Mouse (Mus musculus): Measurements from ENCODE around the gene Leprot. TPM values are rescaled to one million over a fixed set of nuclear protein-coding genes. Genes with fewer than 3 reads are reported as not detected.

Leprot gene
- polyA plus RNA-seq, 1 experiment: 43.1 TPM

DNA sequence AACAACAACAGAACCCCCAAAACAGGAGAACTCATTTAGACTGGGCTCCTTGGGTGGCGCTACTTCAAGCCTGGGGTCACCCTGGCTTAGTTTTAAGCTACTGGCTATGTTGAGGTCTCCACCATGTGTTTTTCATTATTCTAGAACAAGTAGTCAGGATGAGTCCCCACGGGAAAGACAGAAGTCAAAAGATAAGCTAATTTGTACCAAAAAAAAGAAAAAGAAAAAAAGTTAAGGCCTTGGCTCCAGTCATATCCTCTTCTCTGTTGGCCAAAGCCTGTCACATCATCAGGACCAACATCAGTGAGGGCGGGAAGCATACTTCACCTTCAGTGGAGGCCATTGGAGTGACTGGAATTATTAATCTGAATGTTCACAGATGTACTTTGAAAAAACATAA lies 37.3 kb downstream of the Leprot start:
- no peak overlapping the region for H3K4me3 ChIP-seq (ENCODE audit: insufficient read depth, low read length)
- no peak for TF ChIP-seq POLR2A (IDR thresholded peaks at IDR 0.05; ENCODE audit: extremely low read depth, insufficient read depth, low read length)
- no peak for TF ChIP-seq CTCF (IDR thresholded peaks at IDR 0.05; ENCODE audit: extremely low read depth, insufficient read depth, low read length)

GRCm38 (mm10) chr4:101686227-101686810 lies 38.8 kb downstream of the Leprot start:
- H3K27ac ChIP-seq (ENCODE audit: insufficient read depth, low read length): no peak overlapping the region
- no peak overlapping the region for H3K4me3 ChIP-seq (ENCODE audit: insufficient read depth, low read length)
- TF ChIP-seq POLR2A (IDR thresholded peaks at IDR 0.05; ENCODE audit: extremely low read depth, insufficient read depth, low read length) (no peak), CTCF (IDR thresholded peaks at IDR 0.05; ENCODE audit: extremely low read depth, insufficient read depth, low read length) (no peak)
- no peaks in the 10 kb centered on the region for H3K4me1 ChIP-seq (ENCODE audit: control insufficient read depth, insufficient read depth, low read length)

More for the DNA sequence above, 37.3 kb downstream of the Leprot start:
- Histone ChIP-seq H3K4me1 (ENCODE audit: control insufficient read depth, insufficient read depth, low read length) (no peaks in the 10 kb centered on the region), H3K27ac (ENCODE audit: insufficient read depth, low read length) (no peak overlapping the region)

DNA sequence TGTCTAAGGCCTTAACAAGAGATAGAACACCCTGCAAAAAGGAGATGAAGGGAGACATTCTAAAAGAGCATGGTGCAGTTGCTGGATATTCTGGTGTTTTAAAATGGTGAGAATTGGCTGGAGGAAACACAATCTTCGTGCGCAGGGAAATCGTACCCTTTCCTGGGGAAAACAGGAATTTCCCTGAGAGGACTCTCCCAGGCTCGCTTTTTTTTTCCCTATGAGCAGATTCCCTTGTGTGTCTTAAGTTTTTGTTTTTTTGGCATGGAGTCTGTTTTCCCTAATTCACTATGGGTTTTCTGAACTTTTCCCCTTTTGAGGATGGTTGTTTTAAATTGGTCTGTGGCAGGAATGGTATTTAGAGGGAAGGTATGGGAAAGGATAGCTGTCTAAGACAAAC lies 41.7 kb downstream of the Leprot start:
- Histone ChIP-seq H3K4me1 (ENCODE audit: control insufficient read depth, insufficient read depth, low read length) (no peaks in the 10 kb centered on the region), H3K27ac (ENCODE audit: insufficient read depth, low read length) (no peak overlapping the region)
- TF ChIP-seq POLR2A (IDR thresholded peaks at IDR 0.05; ENCODE audit: extremely low read depth, insufficient read depth, low read length): no peak
- TF ChIP-seq CTCF (IDR thresholded peaks at IDR 0.05; ENCODE audit: extremely low read depth, insufficient read depth, low read length): no peak

GRCm38 (mm10) chr4:101689645-101690044 lies 42.1 kb downstream of the Leprot start:
- TF ChIP-seq CTCF (IDR thresholded peaks at IDR 0.05; ENCODE audit: extremely low read depth, insufficient read depth, low read length) (no peak), POLR2A (IDR thresholded peaks at IDR 0.05; ENCODE audit: extremely low read depth, insufficient read depth, low read length) (no peak)
- Histone ChIP-seq H3K4me3 (ENCODE audit: insufficient read depth, low read length) (no peak overlapping the region), H3K27ac (ENCODE audit: insufficient read depth, low read length) (no peak overlapping the region), H3K4me1 (ENCODE audit: control insufficient read depth, insufficient read depth, low read length) (no peaks in the 10 kb centered on the region)

More for the DNA sequence above, 41.7 kb downstream of the Leprot start:
- H3K4me3 ChIP-seq (ENCODE audit: insufficient read depth, low read length): no peak overlapping the region

GRCm38 (mm10) chr4:101692892-101693291 lies 45.4 kb downstream of the Leprot start:
- no peak overlapping the region for H3K27ac ChIP-seq (ENCODE audit: insufficient read depth, low read length)
- no peaks in the 10 kb centered on the region for H3K4me1 ChIP-seq (ENCODE audit: control insufficient read depth, insufficient read depth, low read length)
- no peak for TF ChIP-seq POLR2A (IDR thresholded peaks at IDR 0.05; ENCODE audit: extremely low read depth, insufficient read depth, low read length)
- TF ChIP-seq CTCF (IDR thresholded peaks at IDR 0.05; ENCODE audit: extremely low read depth, insufficient read depth, low read length): no peak
- no peak overlapping the region for H3K4me3 ChIP-seq (ENCODE audit: insufficient read depth, low read length)

DNA sequence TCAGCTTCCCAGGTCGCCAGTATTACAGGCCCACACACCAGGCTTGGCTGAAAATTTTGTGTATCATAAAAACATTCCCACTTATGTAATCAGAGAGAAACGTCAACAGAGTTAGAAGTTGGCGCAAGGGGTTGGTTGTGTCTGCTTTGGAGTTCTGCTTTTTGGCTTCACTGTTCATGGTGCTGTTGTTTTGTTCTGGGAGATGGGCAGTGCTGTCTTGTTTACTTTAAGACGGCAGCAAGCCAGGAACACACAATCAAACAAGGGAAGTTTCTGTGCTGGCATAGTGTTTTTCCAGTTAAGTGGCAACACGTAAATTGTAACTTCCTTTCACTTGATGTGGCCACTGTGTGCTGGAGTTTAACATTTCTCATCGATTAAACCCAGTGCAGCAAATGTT lies 47.0 kb downstream of the Leprot start:
- no peak for TF ChIP-seq CTCF (IDR thresholded peaks at IDR 0.05; ENCODE audit: extremely low read depth, insufficient read depth, low read length)
- no peak for TF ChIP-seq POLR2A (IDR thresholded peaks at IDR 0.05; ENCODE audit: extremely low read depth, insufficient read depth, low read length)
- Histone ChIP-seq H3K4me1 (ENCODE audit: control insufficient read depth, insufficient read depth, low read length) (no peaks in the 10 kb centered on the region), H3K4me3 (ENCODE audit: insufficient read depth, low read length) (no peak overlapping the region), H3K27ac (ENCODE audit: insufficient read depth, low read length) (no peak overlapping the region)

- Histone ChIP-seq H3K4me3 (ENCODE audit: insufficient read depth, low read length) (no peak overlapping the region), H3K4me1 (ENCODE audit: control insufficient read depth, insufficient read depth, low read length) (no peaks in the 10 kb centered on the region; the same call in 1 of the 2 replicates), H3K27ac (ENCODE audit: insufficient read depth, low read length) (no peak overlapping the region)
- TF ChIP-seq CTCF (IDR thresholded peaks at IDR 0.05; ENCODE audit: extremely low read depth, insufficient read depth, low read length): no peak
- TF ChIP-seq POLR2A (IDR thresholded peaks at IDR 0.05; ENCODE audit: extremely low read depth, insufficient read depth, low read length): no peak
Measured at GRCm38 (mm10) chr4:101697236-101697635, 49.7 kb downstream of the Leprot start.

DNA sequence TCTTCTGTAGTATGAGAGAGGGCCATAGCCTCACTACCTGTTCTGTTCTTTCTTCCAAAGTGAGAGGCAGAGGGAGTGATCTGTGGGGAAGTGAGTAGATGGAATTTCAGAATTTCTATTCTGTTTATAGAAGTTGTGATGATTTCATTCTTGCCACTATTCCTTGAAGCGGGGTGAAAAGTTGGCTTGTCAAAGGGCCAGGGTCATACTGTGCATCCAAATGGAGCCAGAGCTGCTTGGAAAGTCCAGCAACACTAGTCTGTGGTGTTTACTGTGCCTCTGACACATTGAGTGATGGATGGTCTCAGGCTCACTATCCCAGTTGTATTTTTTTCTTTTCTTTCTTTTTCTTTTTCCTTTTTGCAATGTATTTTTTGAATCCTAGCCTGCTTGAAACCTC lies 51.9 kb downstream of the Leprot start:
- Histone ChIP-seq H3K4me1 (ENCODE audit: control insufficient read depth, insufficient read depth, low read length) (no peaks in the 10 kb centered on the region; the same call in 1 of the 2 replicates), H3K4me3 (ENCODE audit: insufficient read depth, low read length) (no peak overlapping the region), H3K27ac (ENCODE audit: insufficient read depth, low read length) (no peak overlapping the region)
- no peak for TF ChIP-seq CTCF (IDR thresholded peaks at IDR 0.05; ENCODE audit: extremely low read depth, insufficient read depth, low read length)

DNA sequence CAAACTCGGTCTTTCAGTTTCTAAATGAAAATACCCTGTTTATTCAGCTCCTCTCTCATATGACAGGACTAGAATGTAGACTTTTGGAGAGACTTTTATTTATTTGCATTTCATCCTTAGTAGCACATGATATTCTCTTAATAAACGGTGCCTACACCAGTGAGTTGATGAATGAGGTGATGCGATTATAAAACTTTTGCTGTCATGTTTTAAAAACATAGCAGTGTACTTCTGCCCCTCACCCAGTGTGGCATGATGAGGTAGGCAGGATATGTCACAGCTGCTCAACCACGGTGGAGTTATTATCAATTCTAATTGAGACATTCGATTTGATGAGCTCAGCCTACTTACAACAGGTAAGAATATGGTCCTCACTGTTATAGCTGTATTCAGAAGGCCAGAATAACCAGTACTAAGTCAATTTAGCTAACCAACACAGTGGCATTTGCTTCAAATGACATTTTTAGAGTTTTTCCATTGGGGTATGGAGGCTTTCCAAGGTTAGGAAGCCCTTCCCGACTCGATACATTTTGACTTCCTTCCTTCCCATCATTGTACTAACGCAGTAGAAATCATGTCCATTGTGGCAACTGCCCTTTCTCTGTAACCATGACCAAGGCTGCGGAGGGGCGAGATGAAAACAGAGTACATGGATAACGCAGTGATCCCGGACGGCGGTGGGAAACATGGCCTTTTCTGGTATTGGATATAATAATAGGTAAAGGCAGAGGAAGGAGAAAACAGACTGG lies 53.5 kb downstream of the Leprot start:
- Histone ChIP-seq H3K4me1 (ENCODE audit: control insufficient read depth, insufficient read depth, low read length) (no peaks in the 10 kb centered on the region; the same call in 1 of the 2 replicates), H3K4me3 (ENCODE audit: insufficient read depth, low read length) (no peak overlapping the region), H3K27ac (ENCODE audit: insufficient read depth, low read length) (no peak overlapping the region)
- TF ChIP-seq POLR2A (IDR thresholded peaks at IDR 0.05; ENCODE audit: extremely low read depth, insufficient read depth, low read length): no peak
- TF ChIP-seq CTCF (IDR thresholded peaks at IDR 0.05; ENCODE audit: extremely low read depth, insufficient read depth, low read length): no peak

- H3K4me1 ChIP-seq (ENCODE audit: control insufficient read depth, insufficient read depth, low read length): no peaks in the 10 kb centered on the region; the same call in 1 of the 2 replicates
- H3K27ac ChIP-seq (ENCODE audit: insufficient read depth, low read length): no peak overlapping the region
- TF ChIP-seq CTCF (IDR thresholded peaks at IDR 0.05; ENCODE audit: extremely low read depth, insufficient read depth, low read length) (no peak), POLR2A (IDR thresholded peaks at IDR 0.05; ENCODE audit: extremely low read depth, insufficient read depth, low read length) (no peak)
- no peak overlapping the region for H3K4me3 ChIP-seq (ENCODE audit: insufficient read depth, low read length)
Measured at GRCm38 (mm10) chr4:101705325-101705724, 57.8 kb downstream of the Leprot start.
